Mouse (Mus musculus) neural tube, embryonic 12.5 days (tissue): Measurements from ENCODE around the gene Arl6ip1. TPM values are rescaled to one million over a fixed set of nuclear protein-coding genes. Genes with fewer than 3 reads are reported as not detected.

Experiments used
- polyA plus RNA-seq: library from polyadenylated mRNA; unstranded; fragments of >200 nt; fragmentation: Nextera tagmentation; extraction: Ambion mirVana; gene quantifications from 2 replicates; pipeline ENCODE4 v1.2.1, GENCODE M21; 2016

The Arl6ip1 gene
- polyA plus RNA-seq, 1 experiment from 2014 or later, result 389 TPM

Other genes starting within 250 kb of the Arl6ip1 start
- gene Rps15a, start 13.5 kb downstream of the Arl6ip1 start, polyA plus RNA-seq, result 496 and 504 TPM in 2 replicates
- 18.8 and 24.6 TPM in 2 replicates for gene Smg1, start 114.0 kb upstream of the Arl6ip1 start, polyA plus RNA-seq